Mouse (Mus musculus): ENCODE results near the gene Cox7c.
"Not testable (repeated sequence)": the region's sequence is repeated elsewhere in the genome, so short reads cannot be mapped to it uniquely, and the experiment has no call there.

Cox7c gene

DNA sequence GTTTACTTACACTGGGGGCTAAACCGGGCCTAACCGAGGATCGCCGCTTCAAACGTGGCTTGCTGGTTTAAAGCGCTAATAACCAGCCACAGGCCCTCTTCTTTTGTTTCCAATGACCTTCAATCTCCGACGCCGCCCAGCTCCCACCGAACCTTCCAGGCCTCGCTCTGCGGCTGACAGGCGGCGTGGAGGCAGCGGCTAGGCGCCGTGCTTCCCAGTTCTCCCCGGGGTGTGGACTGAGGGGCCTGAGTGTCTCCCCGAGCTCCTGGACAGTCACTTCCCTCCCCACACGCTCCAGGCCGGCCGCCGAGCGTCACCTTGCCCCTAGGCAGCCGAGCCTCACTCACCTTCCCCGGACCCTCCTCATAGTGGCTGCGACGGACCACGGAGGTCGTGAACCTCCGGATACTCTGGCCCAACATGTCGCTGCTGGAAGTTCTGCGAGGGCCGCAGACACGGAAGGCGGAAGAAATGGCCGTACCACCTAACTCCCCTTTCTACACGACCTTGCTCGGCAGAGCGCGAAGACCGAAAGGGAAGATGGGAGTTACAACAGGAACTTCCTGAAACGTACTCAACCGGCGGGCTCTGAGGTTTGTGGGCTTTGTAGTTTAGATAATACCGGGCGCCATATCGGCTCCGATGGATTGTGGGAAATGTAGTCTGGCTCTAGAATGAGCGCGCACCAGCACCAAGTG lies at the start of gene Cox7c:
Gene Cox7c (minus strand): TSS at position 651 of the 698 bp plus-strand sequence.
- DNase-seq (ENCODE audit: low spot score in 2 of 2), result peak; percentile 75 to 79

DNA sequence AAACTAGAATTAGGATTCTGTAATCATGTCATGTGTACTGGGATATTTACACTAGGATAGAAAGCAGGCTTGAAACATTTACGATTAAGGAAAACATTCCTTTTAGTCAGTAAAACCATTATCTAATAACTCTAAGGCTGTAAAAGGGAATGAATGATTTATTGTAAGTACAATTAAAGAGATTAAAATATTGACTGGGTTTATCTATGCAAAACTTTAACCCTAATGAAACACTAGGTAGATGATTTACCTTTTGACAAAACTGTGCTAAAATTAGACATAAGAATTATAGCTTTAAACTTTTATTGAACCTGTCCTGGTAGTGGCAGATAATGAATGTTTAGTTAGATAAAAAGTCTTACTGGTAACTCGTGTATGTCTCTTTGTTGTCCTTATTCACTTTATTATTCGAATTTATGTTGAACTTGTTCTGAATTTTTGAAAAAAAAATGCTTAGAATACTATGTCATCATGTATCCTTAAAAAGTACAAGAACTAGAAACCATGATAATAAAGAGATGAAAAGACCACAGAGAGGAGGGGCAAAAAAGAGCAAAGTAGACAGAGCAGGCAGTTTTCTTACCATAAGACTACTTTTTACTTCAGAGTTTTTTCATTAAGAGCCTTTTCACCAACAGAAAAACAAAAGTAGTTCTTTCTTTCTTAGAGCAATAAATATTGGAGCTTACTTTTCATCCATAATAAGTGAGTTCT lies 21.5 kb upstream of the Cox7c start:
- no peak for DNase-seq (ENCODE audit: low spot score in 2 of 2)

DNA sequence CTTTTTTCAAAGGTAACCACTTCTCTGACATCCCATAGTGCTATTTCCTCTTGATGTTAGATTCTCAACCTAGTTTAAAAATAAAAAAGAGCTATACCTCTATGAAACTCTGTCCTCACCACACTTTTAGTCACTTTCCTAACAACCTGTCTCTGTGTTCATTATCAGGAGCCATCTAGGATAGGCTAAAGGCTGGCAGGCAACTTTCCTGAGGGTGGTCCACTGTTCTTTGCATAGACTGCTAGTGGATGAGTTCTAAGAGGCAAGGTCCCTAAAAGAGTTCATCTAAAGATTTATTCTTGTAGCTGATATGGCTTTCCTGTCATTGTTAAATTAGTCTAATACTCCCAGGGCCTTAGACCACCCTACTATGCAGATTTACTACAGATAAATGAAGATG lies 20.8 kb upstream of the Cox7c start:
- DNase-seq (ENCODE audit: low spot score in 2 of 2), result no peak

DNA sequence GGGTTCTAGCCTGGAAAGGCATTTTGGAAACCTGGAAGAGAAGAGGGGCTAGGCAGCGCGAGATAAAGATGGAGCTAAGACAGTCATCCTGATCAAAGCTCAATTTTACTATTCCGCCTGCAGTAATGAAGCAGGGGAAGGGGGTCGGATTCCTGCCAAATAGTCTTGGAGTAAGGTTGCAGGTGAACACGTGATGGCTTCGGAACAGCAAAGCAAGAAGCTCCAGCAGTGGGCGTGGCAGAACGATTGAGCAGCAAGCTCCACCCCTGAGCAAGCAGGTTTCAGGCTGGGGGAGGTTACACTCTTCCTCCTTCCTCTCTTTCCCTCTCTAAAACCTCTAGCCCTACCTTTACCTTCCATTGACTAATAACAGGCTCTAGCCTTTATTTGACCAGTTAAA lies 7.4 kb upstream of the Cox7c start:
- DNase-seq (ENCODE audit: low spot score in 2 of 2), result not testable (repeated sequence)

DNA sequence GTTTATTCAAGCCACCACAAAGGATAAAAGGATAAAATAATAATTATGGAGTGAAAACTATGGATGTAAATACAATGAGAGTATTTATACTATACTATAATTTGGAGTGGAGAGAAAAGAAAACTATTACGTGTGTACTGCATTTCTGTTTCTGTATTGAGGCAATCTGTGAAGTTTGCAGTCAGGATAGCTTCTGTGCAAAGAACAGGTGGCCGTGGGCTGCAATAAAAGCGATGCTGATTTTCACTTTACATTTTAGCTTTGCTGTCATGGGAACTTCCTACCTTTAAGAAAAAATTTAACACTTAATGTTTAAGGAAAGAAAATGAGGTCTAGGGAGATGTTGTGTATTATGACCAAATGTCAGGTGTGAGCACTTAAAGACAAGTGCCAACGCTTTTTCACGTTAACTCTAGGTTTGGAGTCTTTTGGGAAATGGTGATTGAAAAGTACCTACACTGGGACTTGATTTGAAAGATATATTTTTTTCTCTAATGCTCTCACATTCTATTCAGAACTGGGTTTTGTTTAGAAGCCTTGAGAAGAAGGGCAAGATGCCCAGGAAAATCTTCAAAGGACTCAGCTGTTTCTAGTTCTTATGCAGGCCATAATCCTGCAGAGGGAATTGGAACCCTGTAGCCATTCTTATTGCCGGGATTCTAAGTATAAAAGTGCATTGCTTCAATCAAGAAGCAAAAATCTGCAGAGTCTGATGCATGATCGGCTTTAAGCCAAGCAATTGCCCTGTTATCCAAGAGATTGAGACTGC lies 41.6 kb downstream of the Cox7c start:
- no peak for DNase-seq (ENCODE audit: low spot score in 2 of 2)

All from thymus, postnatal 10 days (tissue).